Mouse (Mus musculus) gastrocnemius, adult 18-20 months (tissue): ENCODE measurements at regions not wholly inside any gene's neighbourhood (a gene's known extent, or its start where the extent isn't known, plus 50 kb on each side); places are given as distances from the start of the nearest gene placed in this dataset.
A peak's percentile ranks its signal among the peaks of the same experiment; 100 is the strongest.
"Not testable (repeated sequence)": the region's sequence is repeated elsewhere in the genome, so short reads cannot be mapped to it uniquely, and the experiment has no call there.

Experiments used
- DNase-seq: peaks from one replicate; pipeline ENCODE4 v3.0.0; 2021; ENCODE audit warnings: low spot score

GRCm38 (mm10) chr12:36933118-36933610 lies 175.2 kb upstream of the Meox2 start:
- no peak for DNase-seq

GRCm38 (mm10) chr12:36943903-36944302 lies 164.4 kb upstream of the Meox2 start:
- DNase-seq: no peak

- DNase-seq: peak; percentile 83
Measured at GRCm38 (mm10) chr12:36945964-36946363, 162.4 kb upstream of the Meox2 start.

GRCm38 (mm10) chr12:36947902-36948301 lies 160.4 kb upstream of the Meox2 start:
- DNase-seq: no peak

- peak; percentile 2 for DNase-seq
Measured at GRCm38 (mm10) chr12:36949096-36949738, 159.1 kb upstream of the Meox2 start.

GRCm38 (mm10) chr12:36974432-36975094 lies 133.8 kb upstream of the Meox2 start:
- DNase-seq: no peak

- no peak for DNase-seq
Measured at GRCm38 (mm10) chr12:36977141-36977540, 131.2 kb upstream of the Meox2 start.

- no peak for DNase-seq
Measured at GRCm38 (mm10) chr12:36991135-36991534, 117.2 kb upstream of the Meox2 start.

- no peak for DNase-seq
Measured at GRCm38 (mm10) chr12:36991970-36992369, 116.4 kb upstream of the Meox2 start.

- DNase-seq: no peak
Measured at GRCm38 (mm10) chr12:37001401-37001800, 106.9 kb upstream of the Meox2 start.

GRCm38 (mm10) chr12:37005262-37005661 lies 103.1 kb upstream of the Meox2 start:
- DNase-seq: no peak

- DNase-seq: no peak
Measured at GRCm38 (mm10) chr12:37010306-37010705, 98.0 kb upstream of the Meox2 start.

- DNase-seq: no peak
Measured at GRCm38 (mm10) chr12:37014401-37014800, 93.9 kb upstream of the Meox2 start.

GRCm38 (mm10) chr12:37014945-37015344 lies 93.4 kb upstream of the Meox2 start:
- not testable (repeated sequence) for DNase-seq

GRCm38 (mm10) chr12:37015474-37016248 lies 92.7 kb upstream of the Meox2 start:
- peak; percentile 38 for DNase-seq

- peak; percentile 5 for DNase-seq
Measured at GRCm38 (mm10) chr12:37047191-37047590, 61.1 kb upstream of the Meox2 start.

GRCm38 (mm10) chr12:37050596-37050995 lies 57.7 kb upstream of the Meox2 start:
- peak; percentile 15 for DNase-seq

GRCm38 (mm10) chr12:37057411-37057810 lies 50.9 kb upstream of the Meox2 start:
- no peak for DNase-seq
